Mouse (Mus musculus): Measurements from ENCODE around the gene Chl1.

Gene Chl1

GRCm38 (mm10) chr6:103510392-103511289 lies at the start of gene Chl1:
Chl1 (plus strand) TSS chr6:103510586.
- DNase-seq, result peak; percentile 86

- no peak for DNase-seq
These were observed 44.8 kb upstream of the Chl1 start for GRCm38 (mm10) chr6:103465479-103466080.

GRCm38 (mm10) chr6:103473316-103473715 lies 37.1 kb upstream of the Chl1 start:
- DNase-seq, result no peak

GRCm38 (mm10) chr6:103487199-103487598 lies 23.2 kb upstream of the Chl1 start:
- DNase-seq, result no peak

- no peak for DNase-seq
These were observed 12.0 kb upstream of the Chl1 start for GRCm38 (mm10) chr6:103498404-103498803.

- DNase-seq, result no peak
These were observed 6.3 kb upstream of the Chl1 start for GRCm38 (mm10) chr6:103504065-103504464.

- DNase-seq, result peak; percentile 75
These were observed 2.4 kb upstream of the Chl1 start for GRCm38 (mm10) chr6:103507751-103508575.

GRCm38 (mm10) chr6:103509596-103509995 lies 790 bp upstream of the Chl1 start:
- no peak for DNase-seq

- DNase-seq, result peak; percentile 80
These were observed 1.0 kb downstream of the Chl1 start for GRCm38 (mm10) chr6:103511290-103511971.

GRCm38 (mm10) chr6:103511972-103512565 lies 1.7 kb downstream of the Chl1 start:
- peak; percentile 93 for DNase-seq

- DNase-seq, result peak; percentile 68
These were observed 2.5 kb downstream of the Chl1 start for GRCm38 (mm10) chr6:103512911-103513321.

GRCm38 (mm10) chr6:103513621-103514241 lies 3.3 kb downstream of the Chl1 start:
- DNase-seq, result no peak

- DNase-seq, result no peak
These were observed 4.0 kb downstream of the Chl1 start for GRCm38 (mm10) chr6:103514346-103514745.

- no peak for DNase-seq
These were observed 4.4 kb downstream of the Chl1 start for GRCm38 (mm10) chr6:103514756-103515155.

- DNase-seq, result no peak
These were observed 9.2 kb downstream of the Chl1 start for GRCm38 (mm10) chr6:103519596-103519995.

GRCm38 (mm10) chr6:103525326-103526024 lies 15.1 kb downstream of the Chl1 start:
- no peak for DNase-seq

- no peak for DNase-seq
These were observed 16.8 kb downstream of the Chl1 start for GRCm38 (mm10) chr6:103526945-103527777.

- DNase-seq, result no peak
These were observed 22.7 kb downstream of the Chl1 start for GRCm38 (mm10) chr6:103533048-103533447.

- DNase-seq, result no peak
These were observed 23.6 kb downstream of the Chl1 start for GRCm38 (mm10) chr6:103534027-103534426.

- DNase-seq, result no peak
These were observed 32.2 kb downstream of the Chl1 start for GRCm38 (mm10) chr6:103542576-103542975.

All from cerebellum, adult 9-11 months (tissue).